Mouse (Mus musculus) c-Kit-positive CD71-positive TER-119-negative erythroid progenitor cells, embryonic 14.5 days (primary cell): Measurements from ENCODE around the gene Slc26a11.

Experiments used
- DNase-seq: peaks from one replicate; pipeline ENCODE4 v3.0.0-alpha.2; 2013; ENCODE audit warnings: low read depth

Gene Slc26a11

DNA sequence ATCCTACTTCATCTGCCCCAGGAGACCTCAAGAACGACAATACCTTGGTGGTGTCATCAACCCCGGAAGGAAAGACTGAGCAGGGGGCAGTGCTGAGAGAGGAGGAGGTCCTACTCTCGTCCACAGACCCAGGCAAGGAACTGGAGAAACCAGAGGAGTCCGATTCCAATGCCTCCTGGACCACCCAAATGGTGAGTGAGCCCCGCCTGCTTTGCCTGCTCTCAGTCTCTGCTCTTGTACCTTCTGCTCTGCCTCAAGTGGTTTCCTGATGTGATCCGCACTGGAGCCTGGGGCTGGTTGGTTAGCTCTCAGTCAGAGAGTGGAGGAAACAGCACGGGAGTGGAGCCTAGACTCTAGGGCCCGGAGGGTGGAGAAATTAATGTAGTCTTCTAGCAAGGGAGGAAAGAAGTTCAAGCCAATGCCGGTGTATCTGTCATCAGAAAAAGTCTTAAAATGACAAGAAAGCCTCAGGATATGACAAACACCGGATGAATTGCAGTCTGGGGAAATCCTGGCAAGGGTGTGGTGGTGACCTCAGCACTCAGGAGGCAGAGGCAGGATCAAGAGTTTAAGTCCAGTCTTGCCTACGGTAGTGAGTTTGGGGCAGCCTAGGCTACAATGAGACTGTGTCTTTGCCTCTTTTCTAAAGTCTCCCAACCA is 47.3 kb downstream of the Slc26a11 start:
- no peak for DNase-seq

DNA sequence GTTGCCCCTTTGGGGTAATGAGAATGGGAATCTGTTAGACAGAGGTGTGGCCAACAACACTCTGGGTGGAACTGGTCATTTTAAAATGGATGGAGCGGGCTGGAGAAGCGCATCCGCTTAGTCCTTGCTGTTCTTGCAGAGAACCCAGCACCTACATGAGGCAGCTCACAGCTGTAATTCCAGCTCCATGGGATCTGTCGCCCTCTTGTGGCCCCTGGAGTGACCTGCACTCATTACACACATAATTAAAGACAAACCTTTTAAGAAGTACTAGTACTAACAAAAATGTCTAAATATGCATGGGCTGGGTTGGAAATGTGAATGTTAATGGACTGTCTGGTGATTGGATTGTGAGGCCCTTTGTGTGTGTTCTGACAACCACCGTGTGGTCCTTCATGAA is 49.3 kb downstream of the Slc26a11 start:
- peak; percentile 65 for DNase-seq

DNA sequence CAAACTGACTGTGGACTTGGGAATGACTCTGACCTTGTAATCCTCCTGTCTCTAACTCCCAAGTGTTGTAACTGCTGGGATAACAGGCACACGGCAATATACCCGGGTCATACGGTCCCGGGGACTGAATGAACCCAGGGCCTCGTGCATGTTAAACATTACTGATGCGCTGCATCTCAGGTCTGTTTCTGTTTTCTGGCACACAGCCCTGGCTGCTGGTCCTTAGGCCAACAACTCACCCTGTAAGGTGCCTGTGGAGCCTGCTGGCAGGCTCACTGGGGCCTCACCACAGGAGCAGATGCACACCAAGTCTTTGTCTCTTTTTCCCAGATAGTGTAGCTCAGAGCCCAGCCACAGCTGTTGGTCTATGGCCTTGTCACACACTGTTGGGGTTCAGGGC is 52.0 kb downstream of the Slc26a11 start:
- DNase-seq, result no peak

DNA sequence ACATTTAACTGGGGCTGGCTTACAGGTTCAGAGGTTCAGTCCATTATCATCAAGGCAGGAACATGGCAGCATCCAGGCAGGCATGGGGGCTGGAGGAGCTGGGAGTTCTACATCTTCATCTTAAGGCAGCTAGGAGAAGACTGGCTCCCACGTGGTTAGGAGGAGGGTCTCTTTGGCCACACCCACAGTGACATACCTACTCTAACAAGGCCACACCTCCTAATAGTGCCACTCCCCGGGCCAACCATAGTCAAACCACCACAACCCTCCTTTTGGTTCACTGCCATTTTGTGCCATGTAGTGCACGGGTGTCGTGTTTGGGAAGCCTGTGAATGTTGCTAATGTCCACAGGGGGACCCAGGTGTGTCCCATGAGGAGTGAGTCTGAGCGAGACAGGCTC is 52.6 kb downstream of the Slc26a11 start:
- no peak for DNase-seq

DNA sequence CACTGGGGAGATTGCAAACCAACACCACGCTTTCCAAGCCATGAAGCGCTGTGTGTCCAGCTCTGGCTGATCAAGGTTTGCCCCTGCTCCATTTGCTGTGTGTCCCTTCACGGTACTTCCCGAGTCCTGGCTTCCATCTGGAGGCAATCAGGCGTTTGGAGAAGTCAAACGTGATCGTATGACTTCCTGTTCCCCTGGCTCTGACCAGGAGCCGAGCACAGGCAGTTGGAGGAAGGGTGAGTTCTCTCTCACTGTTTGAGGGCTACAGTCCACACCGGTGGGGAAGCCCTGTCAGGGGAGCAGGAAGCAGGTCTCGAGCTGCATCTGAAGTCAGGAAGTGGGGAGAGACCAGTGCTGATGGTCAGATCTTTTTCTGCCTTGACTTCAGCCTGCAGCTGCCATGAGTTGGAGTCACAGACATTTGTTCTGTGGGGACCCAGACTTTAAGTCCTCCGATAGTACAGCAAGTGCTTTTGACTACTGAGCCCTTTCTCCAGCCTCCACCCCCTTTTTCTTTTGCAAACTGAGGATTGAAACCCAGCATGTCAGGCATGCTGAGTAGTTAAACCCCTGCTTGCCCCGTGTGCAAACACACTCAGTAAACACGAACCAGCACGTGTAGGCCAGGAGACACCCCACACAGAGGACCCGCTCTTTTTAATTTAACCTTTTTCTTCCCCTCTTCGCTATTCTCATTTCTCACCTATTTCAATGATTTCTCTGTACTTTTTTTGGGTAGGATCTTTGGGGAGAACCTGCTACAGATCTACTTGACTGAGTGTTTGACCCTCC is 64.2 kb downstream of the Slc26a11 start:
- DNase-seq, result no peak

DNA sequence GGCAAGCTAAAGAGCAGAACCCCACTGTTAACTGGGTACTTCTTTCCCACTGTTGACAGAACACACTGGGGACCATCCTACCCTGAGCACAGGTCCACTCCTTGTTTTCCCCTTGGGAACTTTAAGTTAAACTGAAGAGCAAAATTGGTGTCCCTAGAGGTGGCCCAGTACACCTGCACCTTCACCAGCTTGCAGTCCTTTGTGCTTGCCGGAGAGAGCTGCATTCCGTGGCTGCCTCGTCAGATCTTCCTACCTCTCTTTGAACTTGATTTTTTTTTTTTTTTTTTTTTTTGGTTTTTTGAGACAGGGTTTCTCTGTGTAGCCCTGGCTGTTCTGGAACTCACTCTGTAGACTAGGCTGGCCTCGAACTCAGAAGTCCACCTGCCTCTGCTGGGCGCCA is 65.1 kb downstream of the Slc26a11 start:
- DNase-seq, result no peak

DNA sequence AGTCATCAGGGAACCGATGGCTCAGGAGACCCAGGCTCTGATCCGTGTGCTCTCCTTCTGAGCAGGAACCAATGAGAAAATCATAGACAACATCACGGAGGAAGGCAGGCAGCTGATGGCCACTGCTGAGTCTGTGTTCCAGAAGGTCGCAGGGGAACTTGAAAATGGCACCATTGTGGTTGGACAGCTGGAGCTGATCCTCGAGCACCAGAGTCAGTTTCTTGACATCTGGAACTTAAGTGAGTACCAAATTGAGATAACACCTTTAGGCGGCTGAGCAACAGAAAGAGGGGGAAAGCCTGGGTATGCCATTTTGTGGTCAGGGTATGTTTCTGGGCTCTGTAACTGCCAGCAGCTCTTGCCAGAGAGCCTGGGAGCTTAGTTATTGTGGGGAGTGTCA is 72.1 kb downstream of the Slc26a11 start:
- DNase-seq, result no peak

DNA sequence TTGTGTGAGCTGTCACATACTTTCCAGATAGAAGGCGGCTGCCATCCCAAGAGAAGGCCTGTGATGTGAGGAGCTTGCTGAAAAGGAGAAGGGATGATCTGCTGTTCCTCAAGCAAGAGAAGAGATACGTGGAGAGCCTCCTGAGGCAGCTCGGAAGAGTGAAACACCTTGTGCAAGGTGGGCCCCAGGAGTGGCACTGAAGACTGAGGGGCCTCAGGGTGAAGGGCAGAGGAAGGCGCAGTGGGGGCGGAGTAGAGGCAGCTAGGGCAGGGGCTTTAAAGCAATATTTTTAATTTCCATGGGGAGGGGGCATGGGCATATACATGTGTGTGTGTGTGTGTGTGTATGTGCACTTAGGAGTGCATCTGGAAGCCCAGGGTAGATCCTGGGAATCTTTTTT is 72.6 kb downstream of the Slc26a11 start:
- no peak for DNase-seq

DNA sequence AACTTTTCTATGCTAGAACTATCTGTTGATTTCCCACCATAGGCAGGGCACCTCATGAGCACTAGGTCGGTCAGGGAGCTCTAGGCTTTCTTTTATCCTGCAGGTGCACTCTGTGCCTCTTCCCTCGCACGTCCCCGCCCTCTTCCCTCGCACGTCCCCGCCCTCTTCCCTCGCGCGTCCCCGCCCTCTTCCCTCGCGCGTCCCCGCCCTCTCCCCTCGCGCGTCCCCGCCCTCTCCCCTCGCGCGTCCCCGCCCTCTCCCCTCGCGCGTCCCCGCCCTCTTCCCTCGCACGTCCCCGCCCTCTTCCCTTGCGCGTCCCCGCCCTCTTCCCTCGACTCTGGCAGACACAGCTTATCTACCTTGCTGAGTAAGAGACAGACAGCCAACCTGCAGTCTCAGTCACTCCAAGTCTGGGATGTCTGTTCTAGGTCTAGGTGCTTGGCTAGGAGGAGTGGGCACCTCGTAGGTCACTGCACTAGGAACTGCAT is 73.3 kb downstream of the Slc26a11 start:
- DNase-seq, result peak; percentile 49
